9 mouse cellular contexts compared by ENCODE assay signal in the genomic region with DNA sequence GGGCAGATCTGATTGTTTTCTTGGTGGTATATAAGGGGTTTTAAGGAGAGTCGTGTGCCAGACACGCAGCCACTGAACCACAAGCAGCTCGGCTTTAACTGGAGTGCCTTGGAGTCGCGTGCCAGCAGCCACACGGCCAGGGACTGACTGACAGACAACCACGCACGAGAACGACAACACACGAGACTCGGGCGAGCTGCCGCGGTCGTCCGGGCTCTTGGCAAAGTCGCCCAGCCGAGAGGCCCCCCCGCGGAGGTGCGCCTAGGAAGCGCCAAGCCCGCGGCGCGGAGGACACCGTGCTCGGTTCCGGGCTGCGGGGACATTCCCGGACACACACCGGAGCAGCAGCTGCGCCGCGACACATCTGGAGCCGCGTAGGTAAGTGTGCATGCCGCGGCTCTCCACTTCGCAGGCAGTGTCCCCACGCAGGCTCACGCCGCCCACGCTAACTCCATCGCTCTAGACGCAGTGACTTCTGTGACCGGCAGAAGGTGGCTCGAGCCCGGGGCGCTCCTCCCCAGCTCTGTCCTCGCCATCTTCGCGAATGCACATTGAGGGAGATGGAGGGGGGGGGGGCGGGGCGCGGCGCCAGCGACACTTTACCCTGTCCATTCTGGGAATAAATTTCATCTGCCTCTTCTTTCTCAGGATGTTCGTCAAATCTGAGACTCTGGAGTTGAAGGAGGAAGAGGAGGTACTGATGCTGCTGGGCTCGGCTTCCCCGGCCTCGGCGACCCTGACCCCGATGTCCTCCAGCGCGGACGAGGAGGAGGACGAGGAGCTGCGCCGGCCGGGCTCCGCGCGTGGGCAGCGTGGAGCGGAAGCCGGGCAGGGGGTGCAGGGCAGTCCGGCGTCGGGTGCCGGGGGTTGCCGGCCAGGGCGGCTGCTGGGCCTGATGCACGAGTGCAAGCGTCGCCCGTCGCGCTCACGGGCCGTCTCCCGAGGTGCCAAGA. TPM values are rescaled to one million over a fixed set of nuclear protein-coding genes. Genes with fewer than 3 reads are reported as not detected.
DNase-seq lines count a peak whose midpoint lies in the region; ATAC-seq and TF ChIP-seq lines count a peak whose summit lies in the region.
"Had no signal": no experiment of that assay in that cellular context is flagged by ENCODE, and none has a peak within 500 bp of the region (broad histone marks: within the 10 kb centered on the region; RNA-seq: fewer than 3 reads in every experiment).

Gene Neurog2 (plus strand): TSS at position 56 of the 953 bp plus-strand sequence.

- H3K4me1 ChIP-seq in heart, embryonic 16.5 days (ENCODE audit: control insufficient read depth, insufficient read depth, low read length) = peaks cover 24% of the 10 kb centered on the region
- peaks cover 21% of the 10 kb centered on the region for H3K4me1 ChIP-seq in limb, embryonic 14.5 days (ENCODE audit: control insufficient read depth, insufficient read depth, low read length)

- H3K27ac ChIP-seq in heart, embryonic 16.5 days (ENCODE audit: low read length) = no peak within 1 kb of the TSS
- H3K27ac ChIP-seq in limb, embryonic 14.5 days (replicated peaks; ENCODE audit: low read depth, low read length) = no peak within 1 kb of the TSS

- H3K4me3 ChIP-seq in heart, embryonic 16.5 days (ENCODE audit: low read length) = peak within 1 kb of the TSS; percentile 51
- H3K4me3 ChIP-seq in limb, embryonic 14.5 days (replicated peaks; ENCODE audit: low read length) = peak within 1 kb of the TSS; percentile 40

- 1% methylated on average over 92 of the region's 92 CpGs for WGBS in heart, embryonic 16.5 days
- WGBS in limb, embryonic 14.5 days = under 1% methylated on average over 67 of the region's 92 CpGs

- TF ChIP-seq POLR2A in limb, embryonic 14.5 days (IDR thresholded peaks at IDR 0.05; ENCODE audit: borderline replicate concordance, extremely low read depth, insufficient read depth, insufficient read length) = no peak

- H3K9ac ChIP-seq in heart, embryonic 16.5 days (ENCODE audit: low read length) = no peak within 1 kb of the TSS
- 0 out of 2 replicates have a peak within 1 kb of the TSS, but pooled peaks have one; percentile 25 for H3K9ac ChIP-seq in limb, embryonic 14.5 days (ENCODE audit: low read depth, low read length, severe bottlenecking)

- peaks cover 88% of the 10 kb centered on the region for H3K27me3 ChIP-seq in heart, embryonic 16.5 days (ENCODE audit: control insufficient read depth, insufficient read depth, low read length)
- H3K27me3 ChIP-seq in limb, embryonic 14.5 days (ENCODE audit: control insufficient read depth, insufficient read depth, low read length) = peaks cover 94% of the 10 kb centered on the region

- no peaks in the 10 kb centered on the region for H3K36me3 ChIP-seq in heart, embryonic 16.5 days (ENCODE audit: control insufficient read depth, insufficient read depth)
- H3K36me3 ChIP-seq in limb, embryonic 14.5 days (ENCODE audit: control insufficient read depth, insufficient read depth, low read length) = no peaks in the 10 kb centered on the region

- peak within 1 kb of the TSS; percentile 70 for H3K4me2 ChIP-seq in heart, embryonic 16.5 days (ENCODE audit: low read depth, low read length)
- peak within 1 kb of the TSS; percentile 66 for H3K4me2 ChIP-seq in limb, embryonic 14.5 days (replicated peaks; ENCODE audit: low read depth, low read length, severe bottlenecking)

- DNase-seq in frontal cortex, postnatal 14 days (ENCODE audit: low spot score in 2 of 2) = no peak
- DNase-seq in B cell, adult 2 months = peak; percentile 52 to 60
- DNase-seq in brain, adult 2 months (ENCODE audit: low read depth, low spot score) = peak; percentile 15
- no peak for DNase-seq in limb, embryonic 14.5 days (ENCODE audit: low spot score)

- peak; percentile 32 for ATAC-seq in frontal cortex, adult (ENCODE audit: low TSS enrichment)
- 0 out of 2 replicates have a peak, but pooled peaks have one; percentile 25 for ATAC-seq in heart, embryonic 16.5 days (replicated peaks; ENCODE audit: extremely low read depth, insufficient read depth, low FRiP score)
- no peak for ATAC-seq in limb, embryonic 14.5 days (ENCODE audit: low FRiP score, low read depth)
- peak; percentile 31; the same call in 1 of the 2 replicates for ATAC-seq in neutrophil, adult 5-6 weeks (ENCODE audit: extremely low read depth, insufficient number of reproducible peaks, low FRiP score, poor library complexity, severe bottlenecking)
- no peak for ATAC-seq in monocyte, adult 5-6 weeks (replicated peaks; ENCODE audit: insufficient number of reproducible peaks, low FRiP score, low TSS enrichment, poor library complexity, severe bottlenecking)

- no peaks in the 10 kb centered on the region for H3K9me3 ChIP-seq in heart, embryonic 16.5 days (replicated peaks; ENCODE audit: control insufficient read depth, low read length)
- H3K9me3 ChIP-seq in limb, embryonic 14.5 days (ENCODE audit: control insufficient read depth, low read length) = no peaks in the 10 kb centered on the region

RNA-seq across cellular contexts. Expression of gene Neurog2, which starts in this region (rescaled TPM):
- not detected in 2 replicates for polyA plus RNA-seq in heart, embryonic 16.5 days (2015; fragmentation: Nextera tagmentation; extraction: Ambion mirVana)
- polyA plus RNA-seq in limb, embryonic 14.5 days (2012; rRNA removed) = 0.15 and 0.80 TPM in 2 replicates
- polyA plus RNA-seq in limb, embryonic 14.5 days (2014; fragmentation: Nextera tagmentation; extraction: Ambion mirVana) = not detected in 2 replicates
- total RNA-seq in neutrophil, adult 5-6 weeks (2017) = not detected in 2 replicates
- total RNA-seq in monocyte, adult 5-6 weeks (2017) = 0.29 TPM in 1 of 3 replicates, not detected in the others
- polyA plus RNA-seq: large intestine, adult 2 months had no signal

Comparison
In these comparisons a context has a peak if more than half of its experiments do, and no peak if none do; other contexts are left out.
1. Peak in ATAC-seq, H3K4me3 ChIP-seq and H3K4me2 ChIP-seq in heart, embryonic 16.5 days; RNA of the gene not detected or under 1 TPM.
2. Peak in ATAC-seq in neutrophil, adult 5-6 weeks; RNA of the gene not detected or under 1 TPM.
3. DNase-seq: peak in B cell, adult 2 months (2 of 2) and brain, adult 2 months (single experiment); none in frontal cortex, postnatal 14 days (0 of 2) and limb, embryonic 14.5 days (single experiment).